Mouse (Mus musculus): ENCODE measurements around the gene Inip. TPM values are rescaled to one million over a fixed set of nuclear protein-coding genes. Genes with fewer than 3 reads are reported as not detected.

Gene Inip
- polyA plus RNA-seq, 1 experiment from 2014 or later = 41.4 TPM

GRCm38 (mm10) chr4:59826381-59826780 is 25.0 kb upstream of the Inip start:
- no peak overlapping the region for H3K4me3 ChIP-seq (replicated peaks; ENCODE audit: low read length)
- no peaks in the 10 kb centered on the region for H3K36me3 ChIP-seq (ENCODE audit: control insufficient read depth, insufficient read depth, low read length)
- H3K9ac ChIP-seq (ENCODE audit: low read length) = no peak overlapping the region
- peaks cover 6% of the 10 kb centered on the region; the same call in 1 of the 2 replicates for H3K4me1 ChIP-seq (ENCODE audit: control insufficient read depth, insufficient read depth, low read length)
- 92% methylated on average over 5 of the region's 5 CpGs for WGBS
- H3K9me3 ChIP-seq (replicated peaks; ENCODE audit: control insufficient read depth, low read length) = no peaks in the 10 kb centered on the region
- H3K27me3 ChIP-seq (ENCODE audit: control insufficient read depth, insufficient read depth, low read length) = no peaks in the 10 kb centered on the region
- no peak overlapping the region for H3K27ac ChIP-seq (ENCODE audit: low read length)
- no peak overlapping the region for H3K4me2 ChIP-seq (ENCODE audit: low read depth, low read length)
- ATAC-seq (ENCODE audit: insufficient read depth, low FRiP score) = no peak

GRCm38 (mm10) chr4:59825634-59826033 is 24.2 kb upstream of the Inip start:
- Histone ChIP-seq H3K36me3 (ENCODE audit: control insufficient read depth, insufficient read depth, low read length) (no peaks in the 10 kb centered on the region), H3K27ac (ENCODE audit: low read length) (no peak overlapping the region)
- no peak for ATAC-seq (ENCODE audit: insufficient read depth, low FRiP score)

GRCm38 (mm10) chr4:59824860-59825259 is 23.5 kb upstream of the Inip start:
- Histone ChIP-seq H3K36me3 (ENCODE audit: control insufficient read depth, insufficient read depth, low read length) (no peaks in the 10 kb centered on the region), H3K4me2 (ENCODE audit: low read depth, low read length) (no peak overlapping the region), H3K9me3 (replicated peaks; ENCODE audit: control insufficient read depth, low read length) (no peaks in the 10 kb centered on the region), H3K27ac (ENCODE audit: low read length) (no peak overlapping the region), H3K4me3 (replicated peaks; ENCODE audit: low read length) (no peak overlapping the region), H3K9ac (ENCODE audit: low read length) (no peak overlapping the region), H3K4me1 (ENCODE audit: control insufficient read depth, insufficient read depth, low read length) (peaks cover 6% of the 10 kb centered on the region; the same call in 1 of the 2 replicates), H3K27me3 (ENCODE audit: control insufficient read depth, insufficient read depth, low read length) (no peaks in the 10 kb centered on the region)
- no peak for ATAC-seq (ENCODE audit: insufficient read depth, low FRiP score)
- WGBS = 79% methylated on average over 5 of the region's 5 CpGs

More at GRCm38 (mm10) chr4:59825634-59826033, 24.2 kb upstream of the Inip start:
- peaks cover 6% of the 10 kb centered on the region; the same call in 1 of the 2 replicates for H3K4me1 ChIP-seq (ENCODE audit: control insufficient read depth, insufficient read depth, low read length)
- no peaks in the 10 kb centered on the region for H3K9me3 ChIP-seq (replicated peaks; ENCODE audit: control insufficient read depth, low read length)
- H3K4me2 ChIP-seq (ENCODE audit: low read depth, low read length) = no peak overlapping the region
- no peaks in the 10 kb centered on the region for H3K27me3 ChIP-seq (ENCODE audit: control insufficient read depth, insufficient read depth, low read length)
- H3K9ac ChIP-seq (ENCODE audit: low read length) = no peak overlapping the region
- no peak overlapping the region for H3K4me3 ChIP-seq (replicated peaks; ENCODE audit: low read length)
- 81% methylated on average over 6 of the region's 6 CpGs for WGBS

GRCm38 (mm10) chr4:59823470-59823869 is 22.1 kb upstream of the Inip start:
- Histone ChIP-seq H3K4me2 (ENCODE audit: low read depth, low read length) (no peak overlapping the region), H3K9me3 (replicated peaks; ENCODE audit: control insufficient read depth, low read length) (no peaks in the 10 kb centered on the region), H3K27ac (ENCODE audit: low read length) (no peak overlapping the region), H3K4me3 (replicated peaks; ENCODE audit: low read length) (no peak overlapping the region), H3K36me3 (ENCODE audit: control insufficient read depth, insufficient read depth, low read length) (no peaks in the 10 kb centered on the region), H3K9ac (ENCODE audit: low read length) (no peak overlapping the region), H3K27me3 (ENCODE audit: control insufficient read depth, insufficient read depth, low read length) (no peaks in the 10 kb centered on the region), H3K4me1 (ENCODE audit: control insufficient read depth, insufficient read depth, low read length) (peaks cover 3% of the 10 kb centered on the region; the same call in 1 of the 2 replicates)
- peak; percentile 44; the same call in 1 of the 2 replicates for ATAC-seq (ENCODE audit: insufficient read depth, low FRiP score)
- 44% methylated on average over 7 of the region's 7 CpGs for WGBS

GRCm38 (mm10) chr4:59822119-59822518 is 20.7 kb upstream of the Inip start:
- no peaks in the 10 kb centered on the region for H3K27me3 ChIP-seq (ENCODE audit: control insufficient read depth, insufficient read depth, low read length)
- no peak overlapping the region for H3K4me2 ChIP-seq (ENCODE audit: low read depth, low read length)
- no peaks in the 10 kb centered on the region for H3K9me3 ChIP-seq (replicated peaks; ENCODE audit: control insufficient read depth, low read length)
- peaks cover 3% of the 10 kb centered on the region; the same call in 1 of the 2 replicates for H3K4me1 ChIP-seq (ENCODE audit: control insufficient read depth, insufficient read depth, low read length)
- ATAC-seq (ENCODE audit: insufficient read depth, low FRiP score) = no peak
- H3K27ac ChIP-seq (ENCODE audit: low read length) = no peak overlapping the region
- H3K4me3 ChIP-seq (replicated peaks; ENCODE audit: low read length) = no peak overlapping the region
- no peak overlapping the region for H3K9ac ChIP-seq (ENCODE audit: low read length)
- WGBS = 67% methylated on average over 4 of the region's 4 CpGs
- no peaks in the 10 kb centered on the region for H3K36me3 ChIP-seq (ENCODE audit: control insufficient read depth, insufficient read depth, low read length)

GRCm38 (mm10) chr4:59821516-59821915 is 20.1 kb upstream of the Inip start:
- Histone ChIP-seq H3K9me3 (replicated peaks; ENCODE audit: control insufficient read depth, low read length) (no peaks in the 10 kb centered on the region), H3K27ac (ENCODE audit: low read length) (no peak overlapping the region), H3K36me3 (ENCODE audit: control insufficient read depth, insufficient read depth, low read length) (no peaks in the 10 kb centered on the region), H3K4me1 (ENCODE audit: control insufficient read depth, insufficient read depth, low read length) (peaks cover 4% of the 10 kb centered on the region; the same call in 1 of the 2 replicates), H3K4me2 (ENCODE audit: low read depth, low read length) (no peak overlapping the region), H3K27me3 (ENCODE audit: control insufficient read depth, insufficient read depth, low read length) (no peaks in the 10 kb centered on the region), H3K4me3 (replicated peaks; ENCODE audit: low read length) (no peak overlapping the region), H3K9ac (ENCODE audit: low read length) (no peak overlapping the region)
- WGBS = 95% methylated on average over 1 of the region's 1 CpGs
- no peak for ATAC-seq (ENCODE audit: insufficient read depth, low FRiP score)

GRCm38 (mm10) chr4:59819477-59820022 is 18.2 kb upstream of the Inip start:
- H3K27me3 ChIP-seq (ENCODE audit: control insufficient read depth, insufficient read depth, low read length) = no peaks in the 10 kb centered on the region
- no peak for ATAC-seq (ENCODE audit: insufficient read depth, low FRiP score)
- H3K9ac ChIP-seq (ENCODE audit: low read length) = no peak overlapping the region
- WGBS = 60% methylated on average over 12 of the region's 12 CpGs
- H3K36me3 ChIP-seq (ENCODE audit: control insufficient read depth, insufficient read depth, low read length) = no peaks in the 10 kb centered on the region
- H3K4me1 ChIP-seq (ENCODE audit: control insufficient read depth, insufficient read depth, low read length) = peaks cover 8% of the 10 kb centered on the region; the same call in 1 of the 2 replicates
- H3K4me3 ChIP-seq (replicated peaks; ENCODE audit: low read length) = no peak overlapping the region
- H3K27ac ChIP-seq (ENCODE audit: low read length) = no peak overlapping the region
- no peaks in the 10 kb centered on the region for H3K9me3 ChIP-seq (replicated peaks; ENCODE audit: control insufficient read depth, low read length)
- no peak overlapping the region for H3K4me2 ChIP-seq (ENCODE audit: low read depth, low read length)

GRCm38 (mm10) chr4:59819054-59819472 is 17.7 kb upstream of the Inip start:
- Histone ChIP-seq H3K27me3 (ENCODE audit: control insufficient read depth, insufficient read depth, low read length) (no peaks in the 10 kb centered on the region), H3K27ac (ENCODE audit: low read length) (no peak overlapping the region), H3K4me2 (ENCODE audit: low read depth, low read length) (no peak overlapping the region), H3K4me1 (ENCODE audit: control insufficient read depth, insufficient read depth, low read length) (peaks cover 8% of the 10 kb centered on the region; the same call in 1 of the 2 replicates), H3K9ac (ENCODE audit: low read length) (no peak overlapping the region), H3K36me3 (ENCODE audit: control insufficient read depth, insufficient read depth, low read length) (no peaks in the 10 kb centered on the region), H3K4me3 (replicated peaks; ENCODE audit: low read length) (no peak overlapping the region), H3K9me3 (replicated peaks; ENCODE audit: control insufficient read depth, low read length) (no peaks in the 10 kb centered on the region)
- ATAC-seq (ENCODE audit: insufficient read depth, low FRiP score) = no peak
- 63% methylated on average over 7 of the region's 7 CpGs for WGBS

GRCm38 (mm10) chr4:59818498-59818897 is 17.1 kb upstream of the Inip start:
- H3K36me3 ChIP-seq (ENCODE audit: control insufficient read depth, insufficient read depth, low read length) = no peaks in the 10 kb centered on the region
- no peak overlapping the region for H3K27ac ChIP-seq (ENCODE audit: low read length)
- no peak overlapping the region for H3K4me2 ChIP-seq (ENCODE audit: low read depth, low read length)
- H3K27me3 ChIP-seq (ENCODE audit: control insufficient read depth, insufficient read depth, low read length) = no peaks in the 10 kb centered on the region
- no peaks in the 10 kb centered on the region for H3K9me3 ChIP-seq (replicated peaks; ENCODE audit: control insufficient read depth, low read length)
- peaks cover 8% of the 10 kb centered on the region; the same call in 1 of the 2 replicates for H3K4me1 ChIP-seq (ENCODE audit: control insufficient read depth, insufficient read depth, low read length)
- no peak for ATAC-seq (ENCODE audit: insufficient read depth, low FRiP score)
- WGBS = 80% methylated on average over 10 of the region's 10 CpGs
- H3K4me3 ChIP-seq (replicated peaks; ENCODE audit: low read length) = no peak overlapping the region
- no peak overlapping the region for H3K9ac ChIP-seq (ENCODE audit: low read length)

Measured in stomach, embryonic 16.5 days (tissue).